Mouse (Mus musculus): ENCODE measurements at regions not wholly inside any gene's neighbourhood (a gene's known extent, or its start where the extent isn't known, plus 50 kb on each side); places are given as distances from the start of the nearest gene placed in this dataset.

GRCm38 (mm10) chr17:78023507-78024355, 176.3 kb upstream of the Crim1 start:
- H3K27ac ChIP-seq (ENCODE audit: low read depth, low read length): peak overlapping the region; percentile 24
- H3K36me3 ChIP-seq (ENCODE audit: control insufficient read depth, insufficient read depth, low read length): no peaks in the 10 kb centered on the region
- 20% methylated on average over 8 of the region's 8 CpGs for WGBS
- peaks cover 9% of the 10 kb centered on the region; the same call in 1 of the 2 replicates for H3K4me1 ChIP-seq (ENCODE audit: control insufficient read depth, insufficient read depth, low read length)
- ATAC-seq (ENCODE audit: low read depth): peak; percentile 62
- H3K9ac ChIP-seq (replicated peaks; ENCODE audit: low read depth, low read length): no peak overlapping the region
- no peaks in the 10 kb centered on the region for H3K9me3 ChIP-seq (ENCODE audit: control insufficient read depth, low read length)
- no peak overlapping the region for H3K4me3 ChIP-seq (ENCODE audit: low read depth, low read length)
- H3K4me2 ChIP-seq (ENCODE audit: low read depth, low read length): no peak overlapping the region
- no peaks in the 10 kb centered on the region for H3K27me3 ChIP-seq (ENCODE audit: control insufficient read depth, insufficient read depth, low read length)

- Histone ChIP-seq H3K4me3 (ENCODE audit: low read depth, low read length) (no peak overlapping the region), H3K4me1 (ENCODE audit: control insufficient read depth, insufficient read depth, low read length) (peaks cover 9% of the 10 kb centered on the region; the same call in 1 of the 2 replicates), H3K9me3 (ENCODE audit: control insufficient read depth, low read length) (no peaks in the 10 kb centered on the region), H3K27me3 (ENCODE audit: control insufficient read depth, insufficient read depth, low read length) (no peaks in the 10 kb centered on the region), H3K36me3 (ENCODE audit: control insufficient read depth, insufficient read depth, low read length) (no peaks in the 10 kb centered on the region), H3K9ac (replicated peaks; ENCODE audit: low read depth, low read length) (no peak overlapping the region), H3K4me2 (ENCODE audit: low read depth, low read length) (no peak overlapping the region), H3K27ac (ENCODE audit: low read depth, low read length) (peak overlapping the region; percentile 24)
- 40% methylated on average over 3 of the region's 3 CpGs for WGBS
- peak; percentile 71 for ATAC-seq (ENCODE audit: low read depth)
These were observed 175.7 kb upstream of the Crim1 start for GRCm38 (mm10) chr17:78024356-78024723.

GRCm38 (mm10) chr17:78025294-78025693, 174.8 kb upstream of the Crim1 start:
- H3K9ac ChIP-seq (replicated peaks; ENCODE audit: low read depth, low read length): no peak overlapping the region
- WGBS: 31% methylated on average over 7 of the region's 7 CpGs
- peaks cover 9% of the 10 kb centered on the region; the same call in 1 of the 2 replicates for H3K4me1 ChIP-seq (ENCODE audit: control insufficient read depth, insufficient read depth, low read length)
- ATAC-seq (ENCODE audit: low read depth): no peak
- peak overlapping the region; percentile 57 for H3K27ac ChIP-seq (ENCODE audit: low read depth, low read length)
- no peaks in the 10 kb centered on the region for H3K27me3 ChIP-seq (ENCODE audit: control insufficient read depth, insufficient read depth, low read length)
- H3K4me2 ChIP-seq (ENCODE audit: low read depth, low read length): no peak overlapping the region
- H3K36me3 ChIP-seq (ENCODE audit: control insufficient read depth, insufficient read depth, low read length): no peaks in the 10 kb centered on the region
- no peaks in the 10 kb centered on the region for H3K9me3 ChIP-seq (ENCODE audit: control insufficient read depth, low read length)
- no peak overlapping the region for H3K4me3 ChIP-seq (ENCODE audit: low read depth, low read length)

GRCm38 (mm10) chr17:78035648-78036047, 164.4 kb upstream of the Crim1 start:
- Histone ChIP-seq H3K27me3 (ENCODE audit: control insufficient read depth, insufficient read depth, low read length) (no peaks in the 10 kb centered on the region), H3K4me2 (ENCODE audit: low read depth, low read length) (no peak overlapping the region), H3K9me3 (ENCODE audit: control insufficient read depth, low read length) (no peaks in the 10 kb centered on the region), H3K4me1 (ENCODE audit: control insufficient read depth, insufficient read depth, low read length) (no peaks in the 10 kb centered on the region), H3K4me3 (ENCODE audit: low read depth, low read length) (no peak overlapping the region), H3K27ac (ENCODE audit: low read depth, low read length) (no peak overlapping the region), H3K36me3 (ENCODE audit: control insufficient read depth, insufficient read depth, low read length) (no peaks in the 10 kb centered on the region), H3K9ac (replicated peaks; ENCODE audit: low read depth, low read length) (no peak overlapping the region)
- WGBS: 88% methylated on average over 3 of the region's 3 CpGs
- ATAC-seq (ENCODE audit: low read depth): no peak

- ATAC-seq (ENCODE audit: low read depth): no peak
- Histone ChIP-seq H3K4me2 (ENCODE audit: low read depth, low read length) (no peak overlapping the region), H3K27ac (ENCODE audit: low read depth, low read length) (no peak overlapping the region), H3K36me3 (ENCODE audit: control insufficient read depth, insufficient read depth, low read length) (no peaks in the 10 kb centered on the region), H3K4me3 (ENCODE audit: low read depth, low read length) (no peak overlapping the region), H3K9me3 (ENCODE audit: control insufficient read depth, low read length) (no peaks in the 10 kb centered on the region), H3K9ac (replicated peaks; ENCODE audit: low read depth, low read length) (no peak overlapping the region), H3K27me3 (ENCODE audit: control insufficient read depth, insufficient read depth, low read length) (no peaks in the 10 kb centered on the region), H3K4me1 (ENCODE audit: control insufficient read depth, insufficient read depth, low read length) (no peaks in the 10 kb centered on the region)
- WGBS: 45% methylated on average over 1 of the region's 1 CpGs
These were observed 159.7 kb upstream of the Crim1 start for GRCm38 (mm10) chr17:78040338-78040737.

GRCm38 (mm10) chr17:78041204-78041603, 158.8 kb upstream of the Crim1 start:
- no peak for ATAC-seq (ENCODE audit: low read depth)
- H3K27ac ChIP-seq (ENCODE audit: low read depth, low read length): no peak overlapping the region
- no peaks in the 10 kb centered on the region for H3K36me3 ChIP-seq (ENCODE audit: control insufficient read depth, insufficient read depth, low read length)
- H3K27me3 ChIP-seq (ENCODE audit: control insufficient read depth, insufficient read depth, low read length): no peaks in the 10 kb centered on the region
- no peak overlapping the region for H3K4me3 ChIP-seq (ENCODE audit: low read depth, low read length)
- 81% methylated on average over 4 of the region's 4 CpGs for WGBS
- no peaks in the 10 kb centered on the region for H3K9me3 ChIP-seq (ENCODE audit: control insufficient read depth, low read length)
- no peaks in the 10 kb centered on the region for H3K4me1 ChIP-seq (ENCODE audit: control insufficient read depth, insufficient read depth, low read length)
- H3K4me2 ChIP-seq (ENCODE audit: low read depth, low read length): no peak overlapping the region
- H3K9ac ChIP-seq (replicated peaks; ENCODE audit: low read depth, low read length): no peak overlapping the region

- ATAC-seq (ENCODE audit: low read depth): no peak
These were observed 150.3 kb upstream of the Crim1 start for GRCm38 (mm10) chr17:78049766-78050165.

GRCm38 (mm10) chr17:78050203-78050602, 149.8 kb upstream of the Crim1 start:
- 91% methylated on average over 7 of the region's 7 CpGs for WGBS
- no peak overlapping the region for H3K4me2 ChIP-seq (ENCODE audit: low read depth, low read length)
- H3K27me3 ChIP-seq (ENCODE audit: control insufficient read depth, insufficient read depth, low read length): no peaks in the 10 kb centered on the region
- ATAC-seq (ENCODE audit: low read depth): no peak
- H3K4me3 ChIP-seq (ENCODE audit: low read depth, low read length): no peak overlapping the region
- H3K36me3 ChIP-seq (ENCODE audit: control insufficient read depth, insufficient read depth, low read length): no peaks in the 10 kb centered on the region
- H3K27ac ChIP-seq (ENCODE audit: low read depth, low read length): no peak overlapping the region
- no peaks in the 10 kb centered on the region for H3K4me1 ChIP-seq (ENCODE audit: control insufficient read depth, insufficient read depth, low read length)
- H3K9ac ChIP-seq (replicated peaks; ENCODE audit: low read depth, low read length): no peak overlapping the region
- no peaks in the 10 kb centered on the region for H3K9me3 ChIP-seq (ENCODE audit: control insufficient read depth, low read length)

More at GRCm38 (mm10) chr17:78049766-78050165, 150.3 kb upstream of the Crim1 start:
- Histone ChIP-seq H3K4me3 (ENCODE audit: low read depth, low read length) (no peak overlapping the region), H3K27me3 (ENCODE audit: control insufficient read depth, insufficient read depth, low read length) (no peaks in the 10 kb centered on the region), H3K4me2 (ENCODE audit: low read depth, low read length) (no peak overlapping the region), H3K9ac (replicated peaks; ENCODE audit: low read depth, low read length) (no peak overlapping the region), H3K36me3 (ENCODE audit: control insufficient read depth, insufficient read depth, low read length) (no peaks in the 10 kb centered on the region), H3K9me3 (ENCODE audit: control insufficient read depth, low read length) (no peaks in the 10 kb centered on the region), H3K27ac (ENCODE audit: low read depth, low read length) (no peak overlapping the region), H3K4me1 (ENCODE audit: control insufficient read depth, insufficient read depth, low read length) (no peaks in the 10 kb centered on the region)
- 89% methylated on average over 9 of the region's 9 CpGs for WGBS

GRCm38 (mm10) chr17:78075892-78076291, 124.2 kb upstream of the Crim1 start:
- Histone ChIP-seq H3K36me3 (ENCODE audit: control insufficient read depth, insufficient read depth, low read length) (no peaks in the 10 kb centered on the region), H3K4me2 (ENCODE audit: low read depth, low read length) (no peak overlapping the region), H3K4me1 (ENCODE audit: control insufficient read depth, insufficient read depth, low read length) (no peaks in the 10 kb centered on the region), H3K27ac (ENCODE audit: low read depth, low read length) (no peak overlapping the region), H3K9me3 (ENCODE audit: control insufficient read depth, low read length) (no peaks in the 10 kb centered on the region), H3K27me3 (ENCODE audit: control insufficient read depth, insufficient read depth, low read length) (no peaks in the 10 kb centered on the region), H3K9ac (replicated peaks; ENCODE audit: low read depth, low read length) (no peak overlapping the region), H3K4me3 (ENCODE audit: low read depth, low read length) (no peak overlapping the region)
- ATAC-seq (ENCODE audit: low read depth): no peak

All from neural tube, embryonic 14.5 days (tissue).